Mouse (Mus musculus): Measurements from ENCODE around the gene Mlf1. TPM values are rescaled to one million over a fixed set of nuclear protein-coding genes. Genes with fewer than 3 reads are reported as not detected.
A peak's percentile ranks its signal among the peaks of the same experiment; 100 is the strongest.

The Mlf1 gene
- total and polyA plus RNA-seq, 3 experiments = 6.9 to 7.8 TPM; not detected in 1

GRCm38 (mm10) chr3:67339558-67339957 lies 34.3 kb upstream of the Mlf1 start:
- no peaks in the 10 kb centered on the region for H3K27me3 ChIP-seq (ENCODE audit: control insufficient read depth in 1 of 2, insufficient read depth in 2 of 2, low read length in 2 of 2)
- peaks cover 0 to 2% of the 10 kb centered on the region in 2 experiments; a peak in 1 of 4 replicates for H3K36me3 ChIP-seq (ENCODE audit: control insufficient read depth in 1 of 2, insufficient read depth in 2 of 2, low read length in 2 of 2)
- DNase-seq (ENCODE audit: low read depth, low spot score) = peak; percentile 47
- no peaks in the 10 kb centered on the region for H3K9me3 ChIP-seq (replicated peaks; ENCODE audit: insufficient read depth, low read length)
- no peaks in the 10 kb centered on the region for H3K79me2 ChIP-seq (ENCODE audit: control insufficient read depth, insufficient read depth, low read length, poor library complexity)
- no peak overlapping the region for H3K9ac ChIP-seq (ENCODE audit: control insufficient read depth, low read depth, low read length, poor library complexity, severe bottlenecking)
- TF ChIP-seq NRF1 (IDR thresholded peaks at IDR 0.05; ENCODE audit: insufficient read depth, low read depth, low read length, poor library complexity, severe bottlenecking) (no peak), GATA1 (IDR thresholded peaks at IDR 0.05; ENCODE audit: low read depth, low read length) (no peak), ETS1 (IDR thresholded peaks at IDR 0.05; ENCODE audit: low read depth, low read length) (peak; percentile 44; the same call in 1 of the 2 replicates), CHD1 (IDR thresholded peaks at IDR 0.05; ENCODE audit: low read depth, low read length) (no peak), TCF12 (IDR thresholded peaks at IDR 0.05; ENCODE audit: low read depth, low read length) (peak; percentile 49; the same call in 1 of the 2 replicates), POLR2AphosphoS5 (IDR thresholded peaks at IDR 0.05; ENCODE audit: borderline replicate concordance, low read depth, low read length) (no peak)
- H3K4me1 ChIP-seq (ENCODE audit: control insufficient read depth in 1 of 2, insufficient read depth in 2 of 2, low read length in 2 of 2) = no peaks in the 10 kb centered on the region; a peak in 1 of 4 replicates
- no peak overlapping the region for H3K27ac ChIP-seq (ENCODE audit: control insufficient read depth, low read depth, low read length)
- no peak overlapping the region for H3K4me3 ChIP-seq (ENCODE audit: control insufficient read depth in 1 of 2, insufficient read depth in 1 of 2, low read depth in 2 of 2, low read length in 2 of 2)

- DNase-seq (ENCODE audit: low read depth, low spot score) = no peak
- H3K36me3 ChIP-seq (ENCODE audit: control insufficient read depth in 1 of 2, insufficient read depth in 2 of 2, low read length in 2 of 2) = peaks cover 0 to 2% of the 10 kb centered on the region in 2 experiments; a peak in 1 of 4 replicates
- H3K79me2 ChIP-seq (ENCODE audit: control insufficient read depth, insufficient read depth, low read length, poor library complexity) = no peaks in the 10 kb centered on the region
- TF ChIP-seq ZMIZ1 (IDR thresholded peaks at IDR 0.05; ENCODE audit: low read depth, low read length) (no peak), MEF2A (IDR thresholded peaks at IDR 0.05; ENCODE audit: extremely low read depth, insufficient replicate concordance, low read depth, low read length, poor library complexity, severe bottlenecking) (no peak), USF2 (IDR thresholded peaks at IDR 0.05; ENCODE audit: borderline replicate concordance in 1 of 2, insufficient read depth in 1 of 2, low read depth in 1 of 2, low read length in 2 of 2) (no peak), MXI1 (IDR thresholded peaks at IDR 0.05; ENCODE audit: low read depth, low read length) (no peak), JUND (IDR thresholded peaks at IDR 0.05; ENCODE audit: low read depth, low read length) (no peak), BHLHE40 (IDR thresholded peaks at IDR 0.05; ENCODE audit: borderline replicate concordance, low read depth, low read length) (no peak), SIN3A (IDR thresholded peaks at IDR 0.05; ENCODE audit: low read length) (no peak), MAX (IDR thresholded peaks at IDR 0.05; ENCODE audit: low read length) (no peak), POLR2AphosphoS5 (IDR thresholded peaks at IDR 0.05; ENCODE audit: borderline replicate concordance, low read depth, low read length) (no peak)
- H3K9me3 ChIP-seq (replicated peaks; ENCODE audit: insufficient read depth, low read length) = no peaks in the 10 kb centered on the region
- no peaks in the 10 kb centered on the region for H3K27me3 ChIP-seq (ENCODE audit: control insufficient read depth in 1 of 2, insufficient read depth in 2 of 2, low read length in 2 of 2)
- no peaks in the 10 kb centered on the region; a peak in 1 of 4 replicates for H3K4me1 ChIP-seq (ENCODE audit: control insufficient read depth in 1 of 2, insufficient read depth in 2 of 2, low read length in 2 of 2)
- H3K9ac ChIP-seq (ENCODE audit: control insufficient read depth, low read depth, low read length, poor library complexity, severe bottlenecking) = no peak overlapping the region
- no peak overlapping the region for H3K4me3 ChIP-seq (ENCODE audit: control insufficient read depth in 1 of 2, insufficient read depth in 1 of 2, low read depth in 2 of 2, low read length in 2 of 2)
- no peak overlapping the region for H3K27ac ChIP-seq (ENCODE audit: control insufficient read depth, low read depth, low read length)
Observed at GRCm38 (mm10) chr3:67340921-67341320, 33.0 kb upstream of the Mlf1 start.
